Mouse (Mus musculus): ENCODE results near the gene Wdr76. TPM values are rescaled to one million over a fixed set of nuclear protein-coding genes. Genes with fewer than 3 reads are reported as not detected.
A peak's percentile ranks its signal among the peaks of the same experiment; 100 is the strongest.

Gene Wdr76
- polyA plus RNA-seq, 1 experiment from 2014 or later: 6.4 TPM

DNA sequence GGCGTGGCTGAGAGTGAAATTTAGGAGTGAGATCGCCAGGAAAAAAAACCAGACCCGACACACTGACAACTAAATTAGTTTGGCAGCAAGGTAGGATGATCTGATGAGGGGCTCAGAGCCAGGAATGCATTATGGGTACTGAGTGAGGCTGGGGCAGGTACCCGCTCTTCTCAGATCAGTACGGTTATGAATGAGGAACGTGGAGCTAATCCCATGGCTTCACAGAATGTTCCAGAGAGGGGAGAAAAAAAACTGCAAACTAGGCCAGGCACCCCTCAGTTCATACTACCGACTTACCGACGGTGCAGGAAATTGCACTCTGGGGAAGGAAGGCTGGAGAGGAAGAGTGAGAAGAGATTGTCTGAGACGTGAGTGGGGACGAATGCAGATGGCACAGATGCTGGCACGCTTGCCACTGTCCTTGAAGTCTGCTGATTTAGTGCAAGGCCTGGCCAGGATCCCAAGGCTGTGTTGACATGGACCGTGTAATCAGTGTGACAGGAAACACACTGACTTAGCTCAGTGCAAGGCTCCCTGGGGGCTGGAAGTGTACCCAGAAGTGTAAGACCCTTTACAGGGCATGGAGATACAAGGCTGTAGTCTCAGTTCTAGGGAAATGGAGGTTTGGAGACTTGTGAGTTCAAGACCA, 77.1 kb downstream of the Wdr76 start:
- H3K36me3 ChIP-seq: 0 out of 2 replicates have a peak, but pooled peaks cover 7% of the 10 kb centered on the region
- no peak overlapping the region for H3K9ac ChIP-seq (replicated peaks)
- no peak overlapping the region for H3K4me3 ChIP-seq (replicated peaks)
- H3K27me3 ChIP-seq: peaks cover 17% of the 10 kb centered on the region
- 55% methylated on average over 13 of the region's 13 CpGs for WGBS
- H3K4me1 ChIP-seq (replicated peaks): peaks cover 12% of the 10 kb centered on the region
- no peak overlapping the region for H3K27ac ChIP-seq
- no peak overlapping the region for H3K4me2 ChIP-seq (replicated peaks)
- ATAC-seq: peak; percentile 86
- no peaks in the 10 kb centered on the region for H3K9me3 ChIP-seq

DNA sequence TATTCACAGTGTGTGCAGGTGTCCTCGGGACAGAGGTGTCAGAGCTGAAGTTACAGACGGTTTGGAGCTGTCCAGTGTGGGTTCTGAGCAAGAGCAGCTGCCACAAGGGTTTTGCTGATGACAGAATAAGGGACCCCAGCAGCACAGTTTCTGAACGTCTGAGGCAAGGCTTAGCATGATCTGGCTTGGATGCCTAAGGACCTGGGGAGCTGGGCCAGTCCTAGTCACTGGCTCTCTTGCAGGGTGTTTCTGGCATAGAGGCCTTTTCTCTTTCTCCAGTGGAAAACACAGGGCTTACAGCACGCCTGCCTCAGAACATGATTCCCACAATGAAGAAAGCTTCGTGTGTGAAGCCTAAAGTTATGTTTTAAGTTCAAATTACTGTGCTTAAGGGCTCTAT, 78.2 kb downstream of the Wdr76 start:
- no peaks in the 10 kb centered on the region for H3K9me3 ChIP-seq
- 77% methylated on average over 5 of the region's 5 CpGs for WGBS
- no peak for ATAC-seq
- H3K9ac ChIP-seq (replicated peaks): no peak overlapping the region
- peaks cover 17% of the 10 kb centered on the region for H3K4me1 ChIP-seq (replicated peaks)
- H3K4me2 ChIP-seq (replicated peaks): no peak overlapping the region
- H3K27me3 ChIP-seq: peaks cover 14% of the 10 kb centered on the region
- H3K36me3 ChIP-seq: 0 out of 2 replicates have a peak, but pooled peaks cover 7% of the 10 kb centered on the region
- no peak overlapping the region for H3K27ac ChIP-seq
- no peak overlapping the region for H3K4me3 ChIP-seq (replicated peaks)

DNA sequence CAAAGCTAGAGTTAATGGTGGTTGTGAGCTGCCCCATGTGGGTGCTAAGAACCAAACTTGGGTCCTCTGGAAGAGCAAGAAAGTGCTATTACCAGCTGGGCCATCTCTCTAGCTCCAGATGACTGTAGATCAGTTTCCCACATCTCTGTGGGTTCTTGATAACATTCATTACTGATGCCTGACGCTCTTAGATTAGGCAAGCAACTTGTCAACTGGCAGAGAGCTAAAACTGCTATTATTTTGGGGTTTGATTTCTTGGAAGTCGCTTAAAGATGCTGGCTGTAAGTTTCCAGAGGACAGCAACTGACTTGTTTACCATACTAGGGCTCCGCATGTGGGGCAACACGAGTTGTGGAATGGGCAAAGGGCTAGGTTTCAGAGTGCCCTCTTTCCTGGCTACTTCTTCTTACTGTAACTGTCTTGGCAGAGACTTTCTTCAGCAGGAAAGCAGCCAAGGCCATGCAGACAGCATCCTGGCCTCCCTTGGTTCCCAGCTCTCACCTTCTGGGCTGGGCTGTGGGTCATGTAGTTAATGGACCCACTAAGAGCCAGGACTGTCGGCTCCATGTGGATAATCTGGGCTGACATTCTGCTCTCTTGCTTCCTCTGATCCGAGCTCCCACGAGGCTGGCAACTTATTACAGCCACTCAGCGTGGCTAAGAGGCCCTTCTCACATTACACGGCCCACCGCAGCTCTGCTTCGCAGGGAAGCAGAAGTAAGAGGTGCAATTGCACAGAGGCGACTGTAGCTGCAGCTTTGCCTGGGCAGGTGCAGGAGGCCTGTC, 81.2 kb downstream of the Wdr76 start:
- peak overlapping the region; percentile 4; the same call in 1 of the 2 replicates for H3K9ac ChIP-seq (replicated peaks)
- 33% methylated on average over 12 of the region's 12 CpGs for WGBS
- H3K27ac ChIP-seq: peak overlapping the region; percentile 54
- no peak overlapping the region for H3K4me2 ChIP-seq (replicated peaks)
- H3K4me1 ChIP-seq (replicated peaks): peaks cover 17% of the 10 kb centered on the region
- no peaks in the 10 kb centered on the region for H3K9me3 ChIP-seq
- no peak overlapping the region for H3K4me3 ChIP-seq (replicated peaks)
- peaks cover 13% of the 10 kb centered on the region for H3K27me3 ChIP-seq
- peak; percentile 56; the same call in 1 of the 2 replicates for ATAC-seq
- 0 out of 2 replicates have a peak, but pooled peaks cover 7% of the 10 kb centered on the region for H3K36me3 ChIP-seq

DNA sequence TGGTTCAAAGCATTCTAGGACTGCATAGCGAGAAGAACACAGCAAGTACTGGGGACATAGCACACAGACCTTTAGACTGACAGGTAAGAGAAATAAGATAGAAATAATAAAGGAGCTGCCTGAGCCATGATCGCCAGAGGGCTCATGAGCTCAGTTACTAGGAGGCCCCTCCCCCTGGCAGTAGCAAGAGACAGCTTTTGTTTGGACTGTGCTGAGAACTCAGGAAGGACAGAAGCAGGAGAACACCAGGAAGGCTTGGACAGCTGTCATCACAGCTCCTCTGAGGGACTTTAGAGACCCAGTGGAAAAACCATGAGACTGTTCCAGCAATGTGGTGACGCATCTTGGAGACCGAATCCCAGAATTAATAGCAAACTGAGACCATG, 81.8 kb downstream of the Wdr76 start:
- no peak overlapping the region for H3K4me3 ChIP-seq (replicated peaks)
- H3K27me3 ChIP-seq: peaks cover 13% of the 10 kb centered on the region
- WGBS: 42% methylated on average over 4 of the region's 4 CpGs
- H3K27ac ChIP-seq: peak overlapping the region; percentile 54
- no peak overlapping the region for H3K4me2 ChIP-seq (replicated peaks)
- H3K9ac ChIP-seq (replicated peaks): peak overlapping the region; percentile 4; the same call in 1 of the 2 replicates
- H3K36me3 ChIP-seq: 0 out of 2 replicates have a peak, but pooled peaks cover 7% of the 10 kb centered on the region
- peaks cover 17% of the 10 kb centered on the region for H3K4me1 ChIP-seq (replicated peaks)
- peak; percentile 53; the same call in 1 of the 2 replicates for ATAC-seq
- H3K9me3 ChIP-seq: no peaks in the 10 kb centered on the region

DNA sequence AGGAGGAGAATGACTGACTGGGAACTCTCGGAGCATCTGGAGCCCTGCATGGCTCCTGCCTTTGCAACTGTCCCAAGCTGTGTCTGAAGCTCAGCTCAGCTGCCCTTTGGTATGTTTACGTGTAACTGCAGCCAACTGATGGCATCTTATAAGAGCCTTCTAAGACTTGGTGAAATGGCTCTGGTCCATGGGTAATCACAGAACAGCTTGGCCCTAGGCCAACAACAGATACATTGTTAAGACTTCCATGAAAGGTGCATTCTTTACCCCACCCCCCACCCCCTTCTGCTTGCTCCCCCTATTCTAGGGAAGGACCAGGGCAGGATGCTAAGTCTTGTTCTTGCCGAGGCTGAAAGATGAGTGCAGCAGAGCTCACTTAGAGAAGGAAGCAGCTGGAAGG, 87.6 kb downstream of the Wdr76 start:
- no peak for ATAC-seq
- H3K9ac ChIP-seq (replicated peaks): no peak overlapping the region
- H3K9me3 ChIP-seq: no peaks in the 10 kb centered on the region
- WGBS: 60% methylated on average over 3 of the region's 3 CpGs
- no peaks in the 10 kb centered on the region for H3K27me3 ChIP-seq
- H3K4me2 ChIP-seq (replicated peaks): no peak overlapping the region
- H3K4me1 ChIP-seq (replicated peaks): peaks cover 9% of the 10 kb centered on the region; the same call in 1 of the 2 replicates
- H3K36me3 ChIP-seq: no peaks in the 10 kb centered on the region
- no peak overlapping the region for H3K27ac ChIP-seq
- H3K4me3 ChIP-seq (replicated peaks): no peak overlapping the region

Other genes starting within 250 kb of the Wdr76 start
- 212 and 229 TPM in 2 replicates for gene Trp53bp1, start 235.3 kb upstream of the Wdr76 start, polyA plus RNA-seq (2015; fragmentation: Nextera tagmentation; extraction: Ambion mirVana)
- 18.1 and 20.6 TPM in 2 replicates for gene Map1a, start 217.1 kb upstream of the Wdr76 start, polyA plus RNA-seq (2015; fragmentation: Nextera tagmentation; extraction: Ambion mirVana)
- 18.0 and 21.0 TPM in 2 replicates for gene Ppip5k1, start 151.3 kb upstream of the Wdr76 start, polyA plus RNA-seq (2015; fragmentation: Nextera tagmentation; extraction: Ambion mirVana)
- gene Ckmt1, start 149.0 kb upstream of the Wdr76 start, polyA plus RNA-seq (2015; fragmentation: Nextera tagmentation; extraction: Ambion mirVana): 25.1 and 25.7 TPM in 2 replicates
- 0.04 TPM in 1 of 2 replicates, not detected in the other for gene Strc, start 119.6 kb upstream of the Wdr76 start, polyA plus RNA-seq (2015; fragmentation: Nextera tagmentation; extraction: Ambion mirVana)
- gene Pdia3, start 92.9 kb upstream of the Wdr76 start, polyA plus RNA-seq (2015; fragmentation: Nextera tagmentation; extraction: Ambion mirVana): 373 and 395 TPM in 2 replicates
- 5.0 and 5.3 TPM in 2 replicates for gene Catsper2, start 92.9 kb upstream of the Wdr76 start, polyA plus RNA-seq (2015; fragmentation: Nextera tagmentation; extraction: Ambion mirVana)
- 2.2 and 2.4 TPM in 2 replicates for gene Ell3, start 62.4 kb upstream of the Wdr76 start, polyA plus RNA-seq (2015; fragmentation: Nextera tagmentation; extraction: Ambion mirVana)
- 388 and 391 TPM in 2 replicates for gene Serf2, start 57.5 kb upstream of the Wdr76 start, polyA plus RNA-seq (2015; fragmentation: Nextera tagmentation; extraction: Ambion mirVana)
- 117 and 118 TPM in 2 replicates for gene Hypk, start 53.4 kb upstream of the Wdr76 start, polyA plus RNA-seq (2015; fragmentation: Nextera tagmentation; extraction: Ambion mirVana)
- 1.3 and 1.5 TPM in 2 replicates for gene Serinc4, start 49.9 kb upstream of the Wdr76 start, polyA plus RNA-seq (2015; fragmentation: Nextera tagmentation; extraction: Ambion mirVana)
- gene Mfap1b, start 32.7 kb upstream of the Wdr76 start, polyA plus RNA-seq (2015; fragmentation: Nextera tagmentation; extraction: Ambion mirVana): 78.6 and 82.4 TPM in 2 replicates
- 37.3 and 37.7 TPM in 2 replicates for gene Mfap1a, start 58 bp upstream of the Wdr76 start, polyA plus RNA-seq (2015; fragmentation: Nextera tagmentation; extraction: Ambion mirVana)

All from midbrain, embryonic 13.5 days (tissue).